Mouse (Mus musculus): ENCODE measurements around the gene Sult1c2. TPM values are rescaled to one million over a fixed set of nuclear protein-coding genes. Genes with fewer than 3 reads are reported as not detected.

Sult1c2 gene
- polyA plus RNA-seq, 1 experiment from 2014 or later: not detected

Other genes with a start within 250 kb of the Sult1c2 start
- 38.4 and 48.5 TPM in 2 replicates for gene Sgo1, start 157.0 kb downstream of the Sult1c2 start, polyA plus RNA-seq (2015; fragmentation: Nextera tagmentation; extraction: Ambion mirVana)
- gene Sult1c1, start 144.3 kb upstream of the Sult1c2 start, polyA plus RNA-seq (2015; fragmentation: Nextera tagmentation; extraction: Ambion mirVana): 0.10 TPM in 1 of 2 replicates, not detected in the other

All from forebrain, embryonic 13.5 days (tissue).